Comparison of ENCODE assay signal across 24 mouse cellular contexts in the genomic region with DNA sequence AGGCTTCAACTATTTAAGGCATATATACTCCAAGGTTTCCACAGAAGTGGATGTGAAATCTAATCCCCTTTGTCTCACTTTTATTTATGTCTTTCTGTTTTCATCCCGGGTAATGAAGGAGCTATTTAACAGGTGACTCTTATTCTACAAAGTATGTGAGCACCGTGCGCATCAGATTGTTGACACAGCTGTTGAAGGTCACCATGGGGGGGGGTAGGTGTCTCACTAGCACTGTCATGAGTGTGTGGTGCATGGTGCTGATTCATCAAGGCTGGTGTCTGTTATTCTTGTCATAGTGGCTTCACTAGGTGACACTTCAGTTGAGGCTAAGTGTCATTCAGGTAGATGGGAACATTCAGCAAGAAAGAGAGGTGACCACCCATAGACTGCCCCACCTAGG.
DNase-seq lines count a peak whose midpoint lies in the region; ATAC-seq and TF ChIP-seq lines count a peak whose summit lies in the region.
"Had no signal": no experiment of that assay in that cellular context is flagged by ENCODE, and none has a peak within 500 bp of the region (broad histone marks: within the 10 kb centered on the region; RNA-seq: fewer than 3 reads in every experiment).

No protein-coding gene starts in this region.

- peak; percentile 76 for ATAC-seq in kidney, embryonic 14.5 days (ENCODE audit: low FRiP score, low TSS enrichment)
- ATAC-seq in kidney, embryonic 16.5 days (ENCODE audit: low FRiP score, low TSS enrichment): no peak
- 0 out of 2 replicates have a peak, but pooled peaks have one; percentile 40 for ATAC-seq in kidney, postnatal 0 days (replicated peaks; ENCODE audit: low FRiP score, low read depth)
- ATAC-seq: activated CD4-positive, CD25-positive, alpha-beta regulatory T cell, adult 4 months; CD4-positive, CD25-positive, alpha-beta regulatory T cell, adult 4 months; forebrain, embryonic 13.5 days; forebrain, embryonic 15.5 days; forebrain, postnatal 0 days; Patski had no signal

- peak; percentile 4 for DNase-seq in adrenal gland, postnatal 14 days
- no peak for DNase-seq in adrenal gland, adult 8-10 months
- DNase-seq in kidney, postnatal 0 days (ENCODE audit: low spot score): no peak
- DNase-seq in kidney, adult 18-20 months: no peak
- DNase-seq: adrenal gland, postnatal 10 days; adrenal gland, postnatal 36 days; B cell, adult 2 months; cerebellum, adult 11-12 months; cerebellum, adult 2 months; cerebellum, adult 9-10 months; cerebellum, postnatal 10 days; cerebellum, postnatal 25 days; forebrain, postnatal 0 days had no signal

- H3K27me3 ChIP-seq in kidney, embryonic 14.5 days (ENCODE audit: control insufficient read depth, insufficient read depth, low read length): no peaks in the 10 kb centered on the region
- H3K27me3 ChIP-seq in kidney, embryonic 16.5 days (ENCODE audit: insufficient read depth, low read length): no peaks in the 10 kb centered on the region
- no peaks in the 10 kb centered on the region for H3K27me3 ChIP-seq in kidney, postnatal 0 days (ENCODE audit: insufficient read depth, low read length)
- H3K27me3 ChIP-seq: CH12.LX; embryonic facial prominence, embryonic 12.5 days; forebrain, embryonic 13.5 days; forebrain, embryonic 15.5 days had no signal

- H3K9me3 ChIP-seq in kidney, embryonic 14.5 days (ENCODE audit: control insufficient read depth, low read length): no peaks in the 10 kb centered on the region
- H3K9me3 ChIP-seq in kidney, embryonic 16.5 days (ENCODE audit: low read length): no peaks in the 10 kb centered on the region
- H3K9me3 ChIP-seq in kidney, postnatal 0 days (replicated peaks; ENCODE audit: low read length): no peaks in the 10 kb centered on the region
- H3K9me3 ChIP-seq: embryonic facial prominence, embryonic 10.5 days; embryonic facial prominence, embryonic 12.5 days; forebrain, embryonic 13.5 days; forebrain, embryonic 15.5 days had no signal

- H3K27ac ChIP-seq in kidney, embryonic 14.5 days (ENCODE audit: low read depth, low read length): no peak overlapping the region
- H3K27ac ChIP-seq in kidney, embryonic 16.5 days (ENCODE audit: low read length): no peak overlapping the region
- H3K27ac ChIP-seq in kidney, postnatal 0 days: no peak overlapping the region
- H3K27ac ChIP-seq: embryonic facial prominence, embryonic 10.5 days; embryonic facial prominence, embryonic 12.5 days; forebrain, embryonic 13.5 days; forebrain, embryonic 15.5 days had no signal

- no peaks in the 10 kb centered on the region for H3K36me3 ChIP-seq in kidney, embryonic 14.5 days (ENCODE audit: control insufficient read depth, insufficient read depth, low read length)
- no peaks in the 10 kb centered on the region for H3K36me3 ChIP-seq in kidney, embryonic 16.5 days (ENCODE audit: insufficient read depth, low read length)
- no peaks in the 10 kb centered on the region for H3K36me3 ChIP-seq in kidney, postnatal 0 days (ENCODE audit: insufficient read depth, low read length)
- H3K36me3 ChIP-seq: embryonic facial prominence, embryonic 10.5 days; embryonic facial prominence, embryonic 12.5 days; forebrain, embryonic 15.5 days; G1E had no signal

- H3K4me1 ChIP-seq in kidney, embryonic 14.5 days (ENCODE audit: control insufficient read depth, insufficient read depth, low read length): no peaks in the 10 kb centered on the region
- no peaks in the 10 kb centered on the region for H3K4me1 ChIP-seq in kidney, embryonic 16.5 days (ENCODE audit: insufficient read depth, low read length)
- H3K4me1 ChIP-seq in kidney, postnatal 0 days (replicated peaks; ENCODE audit: insufficient read depth, low read length): no peaks in the 10 kb centered on the region
- H3K4me1 ChIP-seq: embryonic facial prominence, embryonic 12.5 days; forebrain, embryonic 13.5 days; forebrain, embryonic 15.5 days had no signal

- no peak overlapping the region for H3K9ac ChIP-seq in kidney, embryonic 14.5 days (ENCODE audit: low read depth, low read length)
- H3K9ac ChIP-seq in kidney, embryonic 16.5 days (replicated peaks; ENCODE audit: low read length): no peak overlapping the region
- H3K9ac ChIP-seq in kidney, postnatal 0 days (ENCODE audit: low read depth, low read length): no peak overlapping the region
- H3K9ac ChIP-seq: embryonic facial prominence, embryonic 12.5 days; forebrain, embryonic 13.5 days; forebrain, embryonic 15.5 days; forebrain, postnatal 0 days had no signal

- 32% methylated on average over 3 of the region's 3 CpGs for WGBS in kidney, embryonic 14.5 days
- 36% methylated on average over 3 of the region's 3 CpGs for WGBS in kidney, embryonic 16.5 days
- WGBS in kidney, postnatal 0 days: 28% methylated on average over 3 of the region's 3 CpGs

- H3K4me3 ChIP-seq in kidney, embryonic 14.5 days (ENCODE audit: low read length): no peak overlapping the region
- H3K4me3 ChIP-seq in kidney, embryonic 16.5 days (ENCODE audit: low read length): no peak overlapping the region
- H3K4me3 ChIP-seq in kidney, postnatal 0 days (replicated peaks; ENCODE audit: low read depth, low read length): no peak overlapping the region
- H3K4me3 ChIP-seq: embryonic facial prominence, embryonic 10.5 days; embryonic facial prominence, embryonic 12.5 days; forebrain, embryonic 13.5 days; forebrain, embryonic 15.5 days had no signal

- no peak for TF ChIP-seq CTCF in kidney, postnatal 0 days (IDR thresholded peaks at IDR 0.05; ENCODE audit: low read depth)

- H3K4me2 ChIP-seq in kidney, embryonic 14.5 days (replicated peaks; ENCODE audit: low read depth, low read length): no peak overlapping the region
- no peak overlapping the region for H3K4me2 ChIP-seq in kidney, embryonic 16.5 days (replicated peaks; ENCODE audit: low read depth, low read length)
- no peak overlapping the region for H3K4me2 ChIP-seq in kidney, postnatal 0 days (ENCODE audit: low read length)
- H3K4me2 ChIP-seq: embryonic facial prominence, embryonic 12.5 days; forebrain, embryonic 13.5 days; forebrain, embryonic 15.5 days had no signal
